Mouse (Mus musculus) small intestine, adult 2 months (tissue): ENCODE measurements around the gene Dhx15. TPM values are rescaled to one million over a fixed set of nuclear protein-coding genes. Genes with fewer than 3 reads are reported as not detected.

Source experiments
- H3K27ac ChIP-seq: fragments of 200-500 bp; 2 replicates; pipeline ENCODE4 v1.5.1; 2012; ENCODE audit warnings: low read depth, low read length, control low read depth, inconsistent platforms; ENCODE audit not compliant: insufficient read depth
- H3K27me3 ChIP-seq: fragments of 200-500 bp; 2 replicates; pipeline ENCODE4 v1.6.1; 2012; ENCODE audit warnings: mild to moderate bottlenecking, moderate library complexity, low read length, inconsistent platforms; ENCODE audit not compliant: control insufficient read depth, insufficient read depth
- H3K36me3 ChIP-seq: fragments of 200-500 bp; 2 replicates; pipeline ENCODE4 v1.6.1; 2012; ENCODE audit warnings: mild to moderate bottlenecking, low read length, control low read depth, inconsistent platforms; ENCODE audit not compliant: control insufficient read depth, insufficient read depth
- H3K4me1 ChIP-seq: fragments of 200-500 bp; 2 replicates; pipeline ENCODE4 v1.6.1; 2012; ENCODE audit warnings: low read length, inconsistent platforms, mixed read lengths; ENCODE audit not compliant: control insufficient read depth, insufficient read depth, insufficient read length
- H3K4me3 ChIP-seq: fragments of 200-500 bp; 2 replicates; pipeline ENCODE4 v1.5.1; 2012; ENCODE audit warnings: low read depth, mild to moderate bottlenecking, control low read depth, inconsistent platforms, low read length, moderate library complexity
- CTCF ChIP-seq: fragments of 200-500 bp; IDR thresholded peaks from 2 replicates; pipeline ENCODE4 v1.5.1; 2012; ENCODE audit warnings: low read depth, mild to moderate bottlenecking, control low read depth, inconsistent platforms, low read length, moderate library complexity, mixed read lengths; ENCODE audit not compliant: insufficient replicate concordance, insufficient read length; ENCODE audit errors: extremely low read depth
- POLR2A ChIP-seq: fragments of 200-500 bp; IDR thresholded peaks from 2 replicates; pipeline ENCODE4 v1.6.1; 2012; ENCODE audit warnings: low read depth, mild to moderate bottlenecking, control low read depth, inconsistent platforms, low read length, moderate library complexity
- WGBS: fragments of 180-500 bp; shearing (Covaris S2); methylation state at CpG from one replicate; pipeline ENCODE4 v1.1.7; 2018; 5-methylcytosine and 5-hydroxymethylcytosine counted together
- polyA plus RNA-seq: library from polyadenylated mRNA; depleted of rRNA; stranded (reverse); fragments of >200 nt; gene quantifications from 2 replicates; pipeline ENCODE4 v1.2.3, GENCODE M21; 2012

Dhx15 gene
- polyA plus RNA-seq, 1 experiment, result 11.3 TPM

DNA sequence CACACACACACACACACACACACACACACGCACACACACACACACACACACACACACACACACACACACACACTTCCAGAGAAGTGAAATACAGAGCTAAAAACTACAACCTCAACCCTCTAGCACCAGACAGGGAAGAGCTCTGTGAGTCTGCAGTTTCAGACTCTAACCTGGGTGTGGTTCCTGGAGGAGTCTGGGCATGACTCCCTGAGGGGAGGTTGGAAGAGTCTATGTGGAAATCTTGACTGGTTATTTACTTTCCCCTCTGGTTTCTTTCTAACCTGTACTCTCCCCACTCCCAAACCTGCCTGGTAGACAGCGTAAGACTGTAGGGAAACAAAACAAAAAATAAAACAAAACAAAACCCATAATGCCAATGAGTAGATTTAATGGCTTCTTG lies 41.9 kb upstream of the Dhx15 start:
- no peaks in the 10 kb centered on the region for H3K27me3 ChIP-seq
- WGBS, result 71% methylated on average over 2 of the region's 2 CpGs
- no peaks in the 10 kb centered on the region for H3K36me3 ChIP-seq
- peaks cover 2% of the 10 kb centered on the region; the same call in 1 of the 2 replicates for H3K4me1 ChIP-seq
- peak overlapping the region; percentile 69; the same call in 1 of the 2 replicates for H3K27ac ChIP-seq
- no peak overlapping the region for H3K4me3 ChIP-seq
- TF ChIP-seq CTCF, result no peak
- TF ChIP-seq POLR2A, result no peak

DNA sequence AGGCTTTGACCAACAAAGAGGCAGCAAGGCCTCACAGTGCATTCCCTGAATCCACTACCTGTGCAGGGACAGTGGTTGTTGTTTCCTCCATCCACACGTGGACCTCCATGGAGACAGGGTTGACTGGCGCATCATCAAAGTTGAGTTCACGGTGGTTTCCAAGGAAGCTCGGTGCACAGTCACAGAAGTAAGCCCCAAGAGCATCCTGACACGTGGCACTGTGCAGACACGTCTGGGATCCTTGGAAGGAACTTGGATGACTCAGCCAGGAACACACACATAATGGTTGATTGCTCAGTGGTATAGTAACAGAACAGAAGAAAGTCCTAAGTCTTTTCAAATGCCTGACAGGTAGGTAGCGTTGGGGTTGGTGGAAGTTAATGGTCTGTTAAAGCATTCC lies 40.2 kb upstream of the Dhx15 start:
- H3K4me3 ChIP-seq, result no peak overlapping the region
- no peaks in the 10 kb centered on the region for H3K27me3 ChIP-seq
- peaks cover 2% of the 10 kb centered on the region; the same call in 1 of the 2 replicates for H3K4me1 ChIP-seq
- no peak for TF ChIP-seq POLR2A
- no peak for TF ChIP-seq CTCF
- H3K36me3 ChIP-seq, result no peaks in the 10 kb centered on the region
- H3K27ac ChIP-seq, result no peak overlapping the region
- WGBS, result 88% methylated on average over 7 of the region's 7 CpGs

DNA sequence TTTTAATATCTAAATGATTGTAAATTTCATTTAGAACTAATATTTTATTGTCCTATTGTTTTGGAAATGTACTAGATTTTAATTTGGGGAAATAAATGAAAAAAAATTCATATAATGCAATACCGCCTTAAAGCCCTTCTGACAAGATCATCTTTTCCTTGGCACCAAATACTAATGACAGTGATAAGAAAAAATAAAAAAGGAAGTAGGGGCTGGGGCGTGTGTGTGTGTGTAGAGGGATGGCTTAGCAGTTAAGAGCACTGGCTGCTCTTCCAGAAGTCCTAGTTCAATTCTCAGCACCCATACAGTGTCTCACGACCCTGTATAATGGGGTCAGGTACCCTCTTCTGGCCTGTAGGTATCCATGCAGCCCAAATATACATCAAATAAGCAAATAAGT lies 36.4 kb upstream of the Dhx15 start:
- WGBS, result 49% methylated on average over 3 of the region's 3 CpGs
- Histone ChIP-seq H3K4me3 (no peak overlapping the region), H3K27me3 (no peaks in the 10 kb centered on the region), H3K27ac (no peak overlapping the region), H3K4me1 (no peaks in the 10 kb centered on the region; the same call in 1 of the 2 replicates), H3K36me3 (no peaks in the 10 kb centered on the region)
- TF ChIP-seq POLR2A (no peak), CTCF (no peak)

DNA sequence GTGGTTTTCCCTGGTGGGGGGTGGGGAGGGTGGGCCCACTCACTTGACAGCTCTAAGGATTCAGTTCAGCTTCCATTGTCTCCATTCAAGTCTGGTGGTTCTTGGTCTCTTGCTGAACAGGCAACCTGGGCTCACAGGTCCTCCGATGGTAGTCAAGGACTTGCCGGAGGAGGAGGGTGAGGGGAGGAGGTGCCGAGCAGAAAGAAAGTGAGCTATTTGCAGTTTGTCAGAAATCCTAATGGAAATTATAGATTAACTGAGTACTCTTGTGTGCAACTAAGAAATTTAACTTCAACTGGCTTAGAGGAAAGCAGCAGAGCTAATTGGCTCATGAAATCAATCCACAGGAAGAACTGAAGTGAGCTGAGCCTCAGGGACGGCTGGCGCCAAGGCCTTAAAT lies 31.3 kb upstream of the Dhx15 start:
- H3K36me3 ChIP-seq, result no peaks in the 10 kb centered on the region
- H3K27ac ChIP-seq, result no peak overlapping the region
- no peaks in the 10 kb centered on the region for H3K4me1 ChIP-seq
- H3K4me3 ChIP-seq, result no peak overlapping the region
- 85% methylated on average over 5 of the region's 5 CpGs for WGBS
- TF ChIP-seq POLR2A, result no peak
- TF ChIP-seq CTCF, result no peak
- no peaks in the 10 kb centered on the region for H3K27me3 ChIP-seq

DNA sequence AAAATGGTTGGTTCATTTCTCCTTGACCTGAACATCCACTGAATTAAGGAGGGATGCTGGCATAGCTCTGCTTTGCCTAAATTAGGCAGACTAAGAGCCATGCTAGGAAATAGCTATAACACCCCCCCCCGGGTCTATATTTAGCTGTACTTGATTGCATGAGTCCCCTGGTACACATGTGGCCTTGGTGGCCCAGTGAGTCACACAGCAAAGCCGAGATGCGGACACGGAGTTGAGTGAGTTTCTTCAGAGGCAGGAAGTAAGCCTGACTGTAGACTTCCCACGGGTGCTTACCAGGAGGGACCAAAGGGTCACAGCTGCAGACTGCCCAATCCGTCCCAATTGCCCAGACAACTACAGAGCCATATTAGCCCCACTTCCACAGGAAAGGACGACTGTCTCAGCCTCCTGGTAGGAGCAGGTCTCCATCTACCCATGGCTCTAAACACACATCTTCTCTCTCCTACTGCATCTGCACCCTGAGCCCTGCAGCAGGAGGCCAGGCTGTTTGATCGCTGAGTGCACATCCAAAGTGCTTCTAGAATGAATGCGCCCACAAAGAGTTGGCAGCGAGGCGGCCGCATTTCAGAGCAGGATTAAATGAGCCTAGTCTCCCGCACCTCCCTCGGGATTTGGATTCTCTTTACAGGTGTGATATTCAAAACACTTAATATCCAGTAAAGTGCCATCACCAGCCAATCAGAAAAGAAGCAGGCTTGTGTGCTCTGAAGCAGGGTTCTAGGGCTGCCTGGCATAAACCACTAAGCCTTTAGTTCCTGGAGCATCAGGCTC lies 29.9 kb upstream of the Dhx15 start:
- no peak overlapping the region for H3K27ac ChIP-seq
- H3K4me3 ChIP-seq, result no peak overlapping the region
- TF ChIP-seq CTCF (no peak), POLR2A (no peak)
- 63% methylated on average over 14 of the region's 14 CpGs for WGBS
- H3K4me1 ChIP-seq, result no peaks in the 10 kb centered on the region
- no peaks in the 10 kb centered on the region for H3K36me3 ChIP-seq
- no peaks in the 10 kb centered on the region for H3K27me3 ChIP-seq

DNA sequence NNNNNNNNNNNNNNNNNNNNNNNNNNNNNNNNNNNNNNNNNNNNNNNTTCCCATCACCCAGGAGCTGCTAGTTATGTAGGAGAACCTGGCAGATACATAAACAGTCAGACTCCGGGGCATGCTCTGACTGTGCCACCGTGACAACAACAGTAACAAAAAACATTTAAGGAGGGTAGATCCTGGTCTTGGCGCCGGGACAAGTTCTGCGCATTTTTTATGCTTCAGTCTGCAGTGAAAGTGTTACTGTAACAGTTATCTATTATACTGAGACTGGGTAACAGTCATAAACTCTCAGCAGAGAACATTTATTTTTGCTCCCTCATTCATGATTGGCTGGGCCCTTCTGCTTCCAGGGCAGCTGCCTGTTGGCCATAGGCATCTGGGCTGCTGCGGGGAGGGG lies 27.9 kb upstream of the Dhx15 start:
- Histone ChIP-seq H3K27me3 (no peaks in the 10 kb centered on the region), H3K4me3 (no peak overlapping the region), H3K27ac (no peak overlapping the region), H3K36me3 (no peaks in the 10 kb centered on the region), H3K4me1 (no peaks in the 10 kb centered on the region)
- TF ChIP-seq CTCF (no peak), POLR2A (no peak)
- 60% methylated on average over 6 of the region's 6 CpGs for WGBS

DNA sequence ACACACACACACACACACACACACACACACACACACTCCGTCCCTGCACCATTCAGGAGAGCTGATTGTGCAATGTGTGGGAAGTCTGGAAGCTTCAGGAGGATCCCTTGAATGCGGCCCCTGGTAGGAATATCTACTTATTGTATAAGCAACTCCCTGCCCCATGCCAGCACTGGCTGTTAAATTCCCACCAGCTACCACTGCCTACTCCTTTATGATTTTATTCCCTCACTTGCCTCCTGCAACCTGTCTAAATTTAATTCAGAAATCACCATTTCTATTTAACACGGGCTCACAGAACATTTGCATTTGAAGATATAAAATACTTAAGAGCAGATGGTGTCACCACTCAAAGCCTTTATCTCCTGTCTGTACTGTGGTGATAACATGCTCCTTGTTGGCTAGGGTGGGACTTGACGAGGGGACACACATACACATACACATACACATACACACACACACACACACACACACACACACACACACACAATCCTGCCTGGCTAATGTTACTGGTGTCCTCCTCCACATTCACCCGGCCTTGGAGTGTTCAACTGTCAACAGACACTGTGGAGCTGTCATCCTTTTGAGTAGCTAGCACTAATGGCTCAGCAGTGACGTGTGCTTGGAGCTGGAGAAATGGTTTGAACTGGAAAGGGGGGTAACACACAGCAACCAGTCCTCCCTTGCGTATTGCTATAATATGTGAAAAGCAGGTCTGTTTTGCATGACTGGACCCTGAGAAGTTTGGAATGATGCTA lies 23.0 kb upstream of the Dhx15 start:
- no peak overlapping the region for H3K27ac ChIP-seq
- TF ChIP-seq POLR2A (no peak), CTCF (no peak)
- no peaks in the 10 kb centered on the region for H3K36me3 ChIP-seq
- H3K27me3 ChIP-seq, result no peaks in the 10 kb centered on the region
- WGBS, result 79% methylated on average over 7 of the region's 7 CpGs
- H3K4me3 ChIP-seq, result no peak overlapping the region
- no peaks in the 10 kb centered on the region for H3K4me1 ChIP-seq
